Mouse (Mus musculus) forebrain, embryonic 10.5 days (tissue): Measurements from ENCODE around the gene Klhl13. TPM values are rescaled to one million over a fixed set of nuclear protein-coding genes. Genes with fewer than 3 reads are reported as not detected.

Experiments used
- DNase-seq: peaks from one replicate; pipeline ENCODE4 v3.0.0-alpha.2; 2017; ENCODE audit warnings: low spot score; ENCODE audit errors: extremely low spot score
- H3K27ac ChIP-seq: fragments of 300-500 bp; sonication (generic); 2 replicates; pipeline ENCODE4 v1.5.1; 2016; ENCODE audit warnings: mild to moderate bottlenecking
- H3K27me3 ChIP-seq: fragments of 300-500 bp; sonication (generic); 2 replicates; pipeline ENCODE4 v1.6.1; 2016; ENCODE audit warnings: mild to moderate bottlenecking; ENCODE audit not compliant: poor library complexity, severe bottlenecking
- H3K36me3 ChIP-seq: fragments of 300-500 bp; sonication (generic); replicated peaks from 2 replicates; pipeline ENCODE4 v1.6.1; 2016; ENCODE audit warnings: mild to moderate bottlenecking, moderate library complexity
- H3K4me1 ChIP-seq: fragments of 300-500 bp; sonication (generic); 2 replicates; pipeline ENCODE4 v1.6.1; 2016
- H3K4me3 ChIP-seq: fragments of 300-500 bp; sonication (generic); 2 replicates; pipeline ENCODE4 v1.5.1; 2016; ENCODE audit warnings: mild to moderate bottlenecking, moderate library complexity
- H3K9me3 ChIP-seq: fragments of 300-500 bp; sonication (generic); 2 replicates; pipeline ENCODE4 v1.6.1; 2016; ENCODE audit warnings: mild to moderate bottlenecking, moderate library complexity
- WGBS: fragments of 180-500 bp; shearing (Covaris S2); methylation state at CpG from one replicate; pipeline ENCODE4 v1.1.7; 2016; 5-methylcytosine and 5-hydroxymethylcytosine counted together
- polyA plus RNA-seq: library from polyadenylated mRNA; unstranded; fragments of >200 nt; fragmentation: Nextera tagmentation; extraction: Ambion mirVana; gene quantifications from 2 replicates; pipeline ENCODE4 v1.2.1, GENCODE M21; 2016

Gene Klhl13
- 55.1 and 57.6 TPM in 2 replicates for polyA plus RNA-seq

GRCm38 (mm10) chrX:23364514-23365381 is at the start of gene Klhl13:
TSS of gene Klhl13 (minus strand) at chrX:23365082.
- Histone ChIP-seq H3K36me3 (no peaks in the 10 kb centered on the region), H3K4me1 (no peaks in the 10 kb centered on the region), H3K27ac (peak within 1 kb of the TSS; percentile 87), H3K4me3 (peak within 1 kb of the TSS; percentile 61), H3K9me3 (no peaks in the 10 kb centered on the region; the same call in 1 of the 2 replicates), H3K27me3 (no peaks in the 10 kb centered on the region)
- 15% methylated on average over 40 of the region's 45 CpGs for WGBS
- DNase-seq, result peak; percentile 60

- H3K9me3 ChIP-seq, result no peaks in the 10 kb centered on the region
- no peaks in the 10 kb centered on the region for H3K4me1 ChIP-seq
- H3K36me3 ChIP-seq, result no peaks in the 10 kb centered on the region
- no peak overlapping the region for H3K4me3 ChIP-seq
- WGBS, result 64% methylated on average over 4 of the region's 4 CpGs
- H3K27me3 ChIP-seq, result no peaks in the 10 kb centered on the region
- H3K27ac ChIP-seq, result no peak overlapping the region
- no peak for DNase-seq
Observed at GRCm38 (mm10) chrX:23409296-23410149, 44.6 kb upstream of the Klhl13 start.

GRCm38 (mm10) chrX:23388716-23389115 is 23.8 kb upstream of the Klhl13 start:
- WGBS, result 84% methylated on average over 4 of the region's 4 CpGs
- Histone ChIP-seq H3K4me1 (no peaks in the 10 kb centered on the region), H3K9me3 (no peaks in the 10 kb centered on the region), H3K27me3 (no peaks in the 10 kb centered on the region), H3K27ac (no peak overlapping the region), H3K36me3 (no peaks in the 10 kb centered on the region), H3K4me3 (no peak overlapping the region)
- no peak for DNase-seq

- H3K4me3 ChIP-seq, result peak overlapping the region; percentile 61
- DNase-seq, result no peak
- no peak overlapping the region for H3K27ac ChIP-seq
- H3K4me1 ChIP-seq, result no peaks in the 10 kb centered on the region
- 56% methylated on average over 6 of the region's 6 CpGs for WGBS
- H3K36me3 ChIP-seq, result no peaks in the 10 kb centered on the region
- H3K9me3 ChIP-seq, result no peaks in the 10 kb centered on the region; the same call in 1 of the 2 replicates
- H3K27me3 ChIP-seq, result no peaks in the 10 kb centered on the region
Observed at GRCm38 (mm10) chrX:23363441-23363840, 1.4 kb downstream of the Klhl13 start.

- 86% methylated on average over 3 of the region's 3 CpGs for WGBS
- no peak for DNase-seq
- Histone ChIP-seq H3K4me3 (no peak overlapping the region), H3K4me1 (no peaks in the 10 kb centered on the region), H3K9me3 (no peaks in the 10 kb centered on the region; the same call in 1 of the 2 replicates), H3K36me3 (no peaks in the 10 kb centered on the region), H3K27me3 (no peaks in the 10 kb centered on the region), H3K27ac (no peak overlapping the region)
Observed at GRCm38 (mm10) chrX:23360446-23360845, 4.4 kb downstream of the Klhl13 start.

GRCm38 (mm10) chrX:23350083-23350482 is 14.8 kb downstream of the Klhl13 start:
- no peak for DNase-seq
- H3K9me3 ChIP-seq, result no peaks in the 10 kb centered on the region
- 88% methylated on average over 1 of the region's 1 CpGs for WGBS

GRCm38 (mm10) chrX:23328116-23328515 is 36.8 kb downstream of the Klhl13 start:
- H3K9me3 ChIP-seq, result no peaks in the 10 kb centered on the region
- H3K36me3 ChIP-seq, result no peaks in the 10 kb centered on the region
- no peaks in the 10 kb centered on the region for H3K4me1 ChIP-seq
- DNase-seq, result no peak
- WGBS, result 79% methylated on average over 1 of the region's 1 CpGs
- no peak overlapping the region for H3K4me3 ChIP-seq
- no peaks in the 10 kb centered on the region for H3K27me3 ChIP-seq
- H3K27ac ChIP-seq, result no peak overlapping the region

More at GRCm38 (mm10) chrX:23350083-23350482, 14.8 kb downstream of the Klhl13 start:
- no peaks in the 10 kb centered on the region for H3K27me3 ChIP-seq
- H3K27ac ChIP-seq, result no peak overlapping the region
- no peaks in the 10 kb centered on the region for H3K36me3 ChIP-seq
- H3K4me1 ChIP-seq, result no peaks in the 10 kb centered on the region
- no peak overlapping the region for H3K4me3 ChIP-seq

- H3K27me3 ChIP-seq, result no peaks in the 10 kb centered on the region
- no peaks in the 10 kb centered on the region for H3K9me3 ChIP-seq
- no peak overlapping the region for H3K4me3 ChIP-seq
- DNase-seq, result no peak
- no peaks in the 10 kb centered on the region for H3K4me1 ChIP-seq
- no peak overlapping the region for H3K27ac ChIP-seq
- no peaks in the 10 kb centered on the region for H3K36me3 ChIP-seq
Observed at GRCm38 (mm10) chrX:23318857-23319256, 46.0 kb downstream of the Klhl13 start.

GRCm38 (mm10) chrX:23295952-23296598 is 68.8 kb downstream of the Klhl13 start:
- Histone ChIP-seq H3K27ac (no peak overlapping the region), H3K4me3 (no peak overlapping the region), H3K4me1 (no peaks in the 10 kb centered on the region), H3K9me3 (no peaks in the 10 kb centered on the region), H3K36me3 (no peaks in the 10 kb centered on the region), H3K27me3 (no peaks in the 10 kb centered on the region)
- DNase-seq, result no peak
- 28% methylated on average over 5 of the region's 5 CpGs for WGBS

GRCm38 (mm10) chrX:23285442-23285817 is 79.5 kb downstream of the Klhl13 start:
- Histone ChIP-seq H3K36me3 (no peaks in the 10 kb centered on the region), H3K4me1 (peaks cover 10% of the 10 kb centered on the region), H3K4me3 (peak overlapping the region; percentile 37), H3K27me3 (no peaks in the 10 kb centered on the region), H3K9me3 (no peaks in the 10 kb centered on the region), H3K27ac (peak overlapping the region; percentile 30; the same call in 1 of the 2 replicates)
- WGBS, result 16% methylated on average over 10 of the region's 10 CpGs
- peak; percentile 14 for DNase-seq

GRCm38 (mm10) chrX:23284530-23285441 is 80.1 kb downstream of the Klhl13 start:
- no peaks in the 10 kb centered on the region for H3K27me3 ChIP-seq
- no peak for DNase-seq
- peak overlapping the region; percentile 30 for H3K27ac ChIP-seq
- no peaks in the 10 kb centered on the region for H3K36me3 ChIP-seq
- 32% methylated on average over 11 of the region's 11 CpGs for WGBS
- H3K9me3 ChIP-seq, result no peaks in the 10 kb centered on the region
- peaks cover 10% of the 10 kb centered on the region for H3K4me1 ChIP-seq
- peak overlapping the region; percentile 37 for H3K4me3 ChIP-seq

- Histone ChIP-seq H3K4me3 (no peak overlapping the region), H3K27ac (no peak overlapping the region), H3K9me3 (no peaks in the 10 kb centered on the region), H3K36me3 (no peaks in the 10 kb centered on the region), H3K27me3 (no peaks in the 10 kb centered on the region), H3K4me1 (no peaks in the 10 kb centered on the region)
- WGBS, result 89% methylated on average over 1 of the region's 1 CpGs
- DNase-seq, result no peak
Observed at GRCm38 (mm10) chrX:23267601-23268000, 97.3 kb downstream of the Klhl13 start.
